Mouse (Mus musculus) thymus, postnatal 10 days (tissue): ENCODE results near the gene Kcnj9.

Source experiments
- DNase-seq, 2 experiments: peaks; one replicate each; pipeline ENCODE4 v3.0.0; 2021; ENCODE audit warnings: low spot score in 2 of 2

Kcnj9 gene

GRCm38 (mm10) chr1:172292880-172293279, 36.2 kb downstream of the Kcnj9 start:
- DNase-seq = no peak

GRCm38 (mm10) chr1:172289617-172289946, 39.5 kb downstream of the Kcnj9 start:
- DNase-seq = no peak

GRCm38 (mm10) chr1:172288900-172289616, 40.1 kb downstream of the Kcnj9 start:
- DNase-seq = no peak

DNA sequence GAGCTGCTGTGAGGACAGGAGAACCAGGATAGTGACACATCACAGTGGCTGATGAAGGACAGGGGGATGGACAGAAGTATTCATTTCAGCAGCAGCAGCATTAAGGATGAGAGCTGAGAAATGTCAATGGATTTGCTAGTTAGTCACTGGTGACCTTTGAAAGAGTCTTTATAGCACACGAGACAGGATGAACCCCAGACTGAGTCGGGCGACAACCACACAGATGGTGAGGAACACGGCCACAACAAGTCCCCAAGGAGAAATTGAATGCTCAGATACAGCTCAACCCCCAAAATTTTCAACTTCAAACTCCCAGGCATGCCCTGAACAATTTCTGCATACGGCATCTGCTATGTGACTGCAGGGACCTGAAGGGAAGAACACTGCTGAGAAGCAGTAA, 42.4 kb downstream of the Kcnj9 start:
- DNase-seq = no peak

- no peak for DNase-seq
Measured at GRCm38 (mm10) chr1:172284221-172284620, 44.9 kb downstream of the Kcnj9 start.

DNA sequence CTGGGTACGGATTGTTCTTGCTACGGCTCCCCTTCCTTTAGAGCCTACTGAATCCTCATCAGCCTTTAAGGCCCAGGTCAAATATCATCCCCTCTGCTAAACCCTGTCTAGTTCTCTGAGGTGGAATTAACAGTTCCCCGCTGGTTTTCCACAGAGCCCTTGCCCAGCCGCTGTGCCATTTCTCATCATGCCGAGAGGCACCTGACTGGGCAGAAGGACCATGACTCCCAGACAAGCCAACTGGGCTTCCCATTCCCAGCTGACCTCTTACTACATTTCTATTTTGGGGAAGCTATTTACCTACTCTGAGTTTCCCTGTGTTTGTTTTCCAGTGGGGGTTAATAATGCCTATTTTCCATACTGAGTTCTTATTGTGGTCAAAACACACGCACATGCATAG, 46.0 kb downstream of the Kcnj9 start:
- DNase-seq = no peak

- DNase-seq = no peak
Measured at GRCm38 (mm10) chr1:172281522-172282254, 47.4 kb downstream of the Kcnj9 start.

GRCm38 (mm10) chr1:172279768-172280509, 49.2 kb downstream of the Kcnj9 start:
- DNase-seq = no peak

- DNase-seq = no peak
Measured at GRCm38 (mm10) chr1:172278328-172278727, 50.8 kb downstream of the Kcnj9 start.

DNA sequence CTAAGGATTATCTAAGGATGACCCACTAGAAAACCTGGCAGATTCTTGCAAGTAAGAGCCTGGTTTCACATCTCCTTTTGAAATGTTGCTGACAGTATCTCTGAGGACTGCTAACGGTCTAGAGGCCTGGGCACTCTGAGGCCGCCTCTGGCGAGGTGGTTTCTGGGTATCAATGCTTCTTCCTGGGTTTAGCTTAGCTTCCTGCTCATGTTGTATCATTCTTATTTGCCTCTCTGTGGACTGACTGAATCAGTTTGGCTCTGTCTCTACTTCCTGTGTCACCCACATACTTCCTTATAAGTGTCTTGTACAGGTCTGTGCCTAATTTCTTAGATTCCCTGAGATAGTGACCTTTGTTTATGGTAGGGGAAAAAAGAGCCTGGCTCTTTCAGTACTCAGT, 51.9 kb downstream of the Kcnj9 start:
- DNase-seq = no peak

GRCm38 (mm10) chr1:172274547-172274946, 54.6 kb downstream of the Kcnj9 start:
- DNase-seq = no peak

GRCm38 (mm10) chr1:172274116-172274515, 55.0 kb downstream of the Kcnj9 start:
- no peak for DNase-seq

DNA sequence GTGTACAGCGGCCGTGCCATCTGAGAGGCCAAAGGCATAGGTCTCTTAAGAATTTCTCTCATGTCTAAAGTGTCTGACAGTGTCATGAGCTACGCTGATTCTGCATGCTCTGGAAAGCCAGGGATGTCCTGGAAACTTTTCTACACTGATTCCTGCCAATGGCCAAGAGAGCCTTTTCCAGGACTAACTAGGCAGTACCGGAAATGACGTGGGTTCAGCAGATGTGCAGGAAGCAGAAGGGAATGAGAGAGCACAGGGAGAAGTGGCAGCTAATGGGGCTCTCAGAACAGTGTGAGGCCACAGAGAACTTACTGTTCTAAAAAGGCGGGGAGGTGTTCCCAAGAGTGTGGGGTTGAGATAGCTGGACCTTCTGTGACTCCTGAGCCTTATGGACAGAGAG, 55.7 kb downstream of the Kcnj9 start:
- DNase-seq = no peak

DNA sequence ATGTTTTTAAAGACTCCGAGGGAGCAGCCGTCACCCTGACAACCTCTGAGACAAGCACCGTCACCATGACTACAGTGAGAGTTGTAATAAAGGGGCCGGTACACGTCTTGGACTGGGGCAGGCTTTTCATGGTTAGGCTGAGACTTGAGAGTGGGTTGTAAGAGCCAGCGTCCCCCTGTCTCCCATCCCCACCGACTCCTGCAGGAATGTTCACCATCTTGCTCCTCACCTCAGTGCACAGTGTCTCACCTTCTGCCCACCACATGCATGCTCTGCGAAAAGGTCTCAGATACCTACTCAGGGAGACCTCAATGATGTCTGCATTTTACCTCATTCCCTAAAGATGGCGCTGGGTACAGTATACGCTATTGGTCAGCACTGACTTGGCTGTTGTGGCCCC, 57.4 kb downstream of the Kcnj9 start:
- DNase-seq = no peak

- no peak for DNase-seq
Measured at GRCm38 (mm10) chr1:172271208-172271607, 57.9 kb downstream of the Kcnj9 start.
